Comparison of ENCODE assay signal across 11 mouse cellular contexts in the genomic region with DNA sequence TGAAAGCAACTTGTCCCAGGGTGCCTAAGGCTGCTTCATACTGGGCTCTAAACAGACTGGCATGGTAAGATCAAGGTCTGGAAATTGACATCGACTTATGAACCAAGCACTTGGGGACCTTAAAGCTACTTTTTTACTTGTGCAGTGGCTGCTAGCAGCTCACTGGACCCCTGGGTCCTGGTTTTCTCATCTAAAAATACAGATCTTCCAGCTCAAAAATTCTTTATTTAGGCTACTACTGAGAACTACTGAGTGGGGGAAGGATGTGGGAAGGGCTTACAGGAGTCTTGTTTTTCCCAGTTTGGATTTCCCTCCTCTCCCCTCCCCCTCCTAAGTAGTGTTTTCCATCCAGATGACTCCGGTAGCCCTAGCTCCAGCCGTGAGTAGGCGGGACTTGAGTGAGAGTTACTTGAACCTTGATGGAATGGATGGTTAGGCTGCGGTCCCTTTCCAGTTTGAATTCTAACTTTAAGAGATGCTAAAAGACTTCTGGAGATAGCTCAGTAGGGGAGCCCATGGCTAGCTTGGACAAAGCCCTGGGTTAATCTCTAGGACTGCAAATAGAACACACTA. TPM values are rescaled to one million over a fixed set of nuclear protein-coding genes. Genes with fewer than 3 reads are reported as not detected.
A peak's percentile ranks its signal among the peaks of the same experiment; 100 is the strongest.
DNase-seq lines count a peak whose midpoint lies in the region; ATAC-seq and TF ChIP-seq lines count a peak whose summit lies in the region.
"Had no signal": no experiment of that assay in that cellular context is flagged by ENCODE, and none has a peak within 500 bp of the region (broad histone marks: within the 10 kb centered on the region; RNA-seq: fewer than 3 reads in every experiment).

No protein-coding gene starts in this region.

- peaks cover 5% of the 10 kb centered on the region; the same call in 1 of the 2 replicates for H3K36me3 ChIP-seq in heart, adult 2 months (ENCODE audit: control insufficient read depth, insufficient read depth, low read length)
- no peaks in the 10 kb centered on the region for H3K36me3 ChIP-seq in midbrain, embryonic 14.5 days (ENCODE audit: control insufficient read depth, insufficient read depth, low read length)
- H3K36me3 ChIP-seq in midbrain, embryonic 15.5 days (replicated peaks) = no peaks in the 10 kb centered on the region
- no peaks in the 10 kb centered on the region for H3K36me3 ChIP-seq in kidney, embryonic 15.5 days
- H3K36me3 ChIP-seq: embryonic facial prominence, embryonic 15.5 days; limb, embryonic 15.5 days had no signal

- no peak overlapping the region for H3K9ac ChIP-seq in heart, adult 2 months (ENCODE audit: low read depth, low read length)
- no peak overlapping the region for H3K9ac ChIP-seq in midbrain, embryonic 14.5 days (replicated peaks; ENCODE audit: low read length)
- H3K9ac ChIP-seq in midbrain, embryonic 15.5 days = no peak overlapping the region
- no peak overlapping the region for H3K9ac ChIP-seq in kidney, embryonic 15.5 days
- H3K9ac ChIP-seq: embryonic facial prominence, embryonic 15.5 days; limb, embryonic 15.5 days had no signal

- peaks cover 1% of the 10 kb centered on the region; the same call in 1 of the 2 replicates for H3K79me2 ChIP-seq in heart, adult 2 months (replicated peaks; ENCODE audit: control insufficient read depth, insufficient read depth, low read length)

- TF ChIP-seq POLR2A in heart, adult 2 months (IDR thresholded peaks at IDR 0.05; ENCODE audit: insufficient read depth, low read depth, low read length) = no peak

- intact Hi-C loops in heart, adult 2 months (cut with DNase I) = no loop called here
- intact Hi-C loops in heart, postnatal 14 days (cut with DNase I) = no loop called here

- peak in 1 of 2 experiments; percentile 14 for DNase-seq in heart, adult 2 months
- DNase-seq in heart, postnatal 14 days = no peak
- peak; percentile 10 for DNase-seq in midbrain, embryonic 14.5 days
- DNase-seq in yolk sac, embryonic 10.5 days (ENCODE audit: low spot score) = peak; percentile 46
- DNase-seq in right cerebral cortex, postnatal 14 days = no peak
- no peak for DNase-seq in adrenal gland, postnatal 36 days
- DNase-seq: adrenal gland, adult 8-10 months had no signal

- TF ChIP-seq EP300 in heart, adult 2 months (IDR thresholded peaks at IDR 0.05; ENCODE audit: insufficient read depth, low read depth, low read length) = no peak

- peaks cover 18% of the 10 kb centered on the region for H3K4me1 ChIP-seq in heart, adult 2 months (ENCODE audit: control insufficient read depth, insufficient read depth, low read length)
- H3K4me1 ChIP-seq in midbrain, embryonic 14.5 days (ENCODE audit: control insufficient read depth, insufficient read depth, low read length) = no peaks in the 10 kb centered on the region
- H3K4me1 ChIP-seq in midbrain, embryonic 15.5 days = no peaks in the 10 kb centered on the region
- peaks cover 54% of the 10 kb centered on the region for H3K4me1 ChIP-seq in kidney, embryonic 15.5 days

- no peak overlapping the region for H3K4me2 ChIP-seq in midbrain, embryonic 14.5 days (ENCODE audit: low read length)
- no peak overlapping the region for H3K4me2 ChIP-seq in midbrain, embryonic 15.5 days
- H3K4me2 ChIP-seq in kidney, embryonic 15.5 days = peak overlapping the region; percentile 41; the same call in 1 of the 2 replicates
- H3K4me2 ChIP-seq: embryonic facial prominence, embryonic 15.5 days; limb, embryonic 15.5 days had no signal

- no peak overlapping the region for H3K4me3 ChIP-seq in heart, adult 2 months
- no peak overlapping the region for H3K4me3 ChIP-seq in midbrain, embryonic 14.5 days (replicated peaks; ENCODE audit: low read depth, low read length)
- no peak overlapping the region for H3K4me3 ChIP-seq in midbrain, embryonic 15.5 days
- H3K4me3 ChIP-seq in kidney, embryonic 15.5 days (replicated peaks) = no peak overlapping the region
- H3K4me3 ChIP-seq: embryonic facial prominence, embryonic 15.5 days; limb, embryonic 15.5 days had no signal

- TF ChIP-seq CTCF in heart, adult 2 months (IDR thresholded peaks at IDR 0.05) = no peak

- 13% methylated on average over 5 of the region's 5 CpGs for WGBS in heart, adult 2 months
- WGBS in midbrain, embryonic 14.5 days = 10% methylated on average over 5 of the region's 5 CpGs
- WGBS in midbrain, embryonic 15.5 days = 4% methylated on average over 5 of the region's 5 CpGs
- WGBS in kidney, embryonic 15.5 days = 5% methylated on average over 5 of the region's 5 CpGs

- H3K27me3 ChIP-seq in heart, adult 2 months (ENCODE audit: control insufficient read depth, insufficient read depth, low read length) = no peaks in the 10 kb centered on the region
- no peaks in the 10 kb centered on the region for H3K27me3 ChIP-seq in midbrain, embryonic 14.5 days (ENCODE audit: control insufficient read depth, insufficient read depth, low read length)
- H3K27me3 ChIP-seq in midbrain, embryonic 15.5 days (replicated peaks) = no peaks in the 10 kb centered on the region
- no peaks in the 10 kb centered on the region for H3K27me3 ChIP-seq in kidney, embryonic 15.5 days
- H3K27me3 ChIP-seq: embryonic facial prominence, embryonic 15.5 days; limb, embryonic 15.5 days had no signal

- peak overlapping the region; percentile 45; the same call in 1 of the 2 replicates for H3K27ac ChIP-seq in heart, adult 2 months
- no peak overlapping the region for H3K27ac ChIP-seq in midbrain, embryonic 14.5 days (replicated peaks; ENCODE audit: low read depth, low read length)
- H3K27ac ChIP-seq in midbrain, embryonic 15.5 days = no peak overlapping the region
- H3K27ac ChIP-seq in kidney, embryonic 15.5 days = peak overlapping the region; percentile 39
- H3K27ac ChIP-seq: embryonic facial prominence, embryonic 15.5 days; limb, embryonic 15.5 days had no signal

- H3K9me3 ChIP-seq in midbrain, embryonic 14.5 days (ENCODE audit: control insufficient read depth, low read length) = no peaks in the 10 kb centered on the region
- H3K9me3 ChIP-seq in midbrain, embryonic 15.5 days = no peaks in the 10 kb centered on the region
- H3K9me3 ChIP-seq in kidney, embryonic 15.5 days (replicated peaks) = no peaks in the 10 kb centered on the region
- H3K9me3 ChIP-seq: embryonic facial prominence, embryonic 15.5 days; limb, embryonic 15.5 days had no signal

- no peak for ATAC-seq in midbrain, embryonic 14.5 days (ENCODE audit: low FRiP score, low TSS enrichment)
- ATAC-seq in midbrain, embryonic 15.5 days (replicated peaks) = no peak
- peak; percentile 63 for ATAC-seq in kidney, embryonic 15.5 days (replicated peaks; ENCODE audit: low FRiP score)

RNA-seq across cellular contexts. Expression of a gene that starts 11.5 kb away (rescaled TPM):
- 10 to 100 TPM; 29.4 to 32.5 TPM for total RNA-seq in heart, adult 2 months (2021)
- polyA plus RNA-seq in heart, adult 2 months (2012; rRNA removed) = 102 and 105 TPM in 2 replicates
- 10 to 100 TPM; 39.1 to 40.7 TPM for total RNA-seq in heart, postnatal 14 days (2021)
- 2.4 and 3.5 TPM in 2 replicates for polyA plus RNA-seq in midbrain, embryonic 14.5 days (2014; fragmentation: Nextera tagmentation; extraction: Ambion mirVana)
- 3.6 and 3.8 TPM in 2 replicates for polyA plus RNA-seq in midbrain, embryonic 15.5 days (2015; fragmentation: Nextera tagmentation; extraction: Ambion mirVana)
- 29.8 and 30.3 TPM in 2 replicates for polyA plus RNA-seq in kidney, embryonic 15.5 days (2015; fragmentation: Nextera tagmentation; extraction: Ambion mirVana)
- total RNA-seq in adrenal gland, postnatal 36 days (2021) = 10 to 100 TPM; 51.1 to 67.3 TPM

RNA-seq across cellular contexts. Expression of a gene that starts 26.9 kb away (rescaled TPM):
- total RNA-seq in heart, adult 2 months (2021) = 100 to 1,000 TPM; 202 to 218 TPM
- polyA plus RNA-seq in heart, adult 2 months (2012; rRNA removed) = 154 and 242 TPM in 2 replicates
- total RNA-seq in heart, postnatal 14 days (2021) = 100 to 1,000 TPM; 265 to 267 TPM
- 258 and 300 TPM in 2 replicates for polyA plus RNA-seq in midbrain, embryonic 14.5 days (2014; fragmentation: Nextera tagmentation; extraction: Ambion mirVana)
- polyA plus RNA-seq in midbrain, embryonic 15.5 days (2015; fragmentation: Nextera tagmentation; extraction: Ambion mirVana) = 401 and 421 TPM in 2 replicates
- 299 and 308 TPM in 2 replicates for polyA plus RNA-seq in kidney, embryonic 15.5 days (2015; fragmentation: Nextera tagmentation; extraction: Ambion mirVana)
- 100 to 1,000 TPM; 128 to 130 TPM for total RNA-seq in adrenal gland, postnatal 36 days (2021)

RNA-seq across cellular contexts. Expression of a gene that starts 54.0 kb away (rescaled TPM):
- total RNA-seq in heart, adult 2 months (2021) = not detected
- 0.18 and 0.23 TPM in 2 replicates for polyA plus RNA-seq in heart, adult 2 months (2012; rRNA removed)
- 1 to 10 TPM in 1 of 2 experiments, under 1 TPM in 1; 0.79 to 1.3 TPM for total RNA-seq in heart, postnatal 14 days (2021)
- polyA plus RNA-seq in midbrain, embryonic 14.5 days (2014; fragmentation: Nextera tagmentation; extraction: Ambion mirVana) = 1.5 and 2.6 TPM in 2 replicates
- polyA plus RNA-seq in midbrain, embryonic 15.5 days (2015; fragmentation: Nextera tagmentation; extraction: Ambion mirVana) = 2.3 and 2.7 TPM in 2 replicates
- 12.7 and 17.5 TPM in 2 replicates for polyA plus RNA-seq in kidney, embryonic 15.5 days (2015; fragmentation: Nextera tagmentation; extraction: Ambion mirVana)
- total RNA-seq in adrenal gland, postnatal 36 days (2021) = under 1 TPM; 0.46 to 0.92 TPM

Comparison
In these comparisons a context has a peak if more than half of its experiments do, and no peak if none do; other contexts are left out.
1. DNase-seq: peak in midbrain, embryonic 14.5 days (single experiment) and yolk sac, embryonic 10.5 days (single experiment); none in heart, postnatal 14 days (0 of 2), right cerebral cortex, postnatal 14 days (single experiment) and adrenal gland, postnatal 36 days (0 of 2).
2. H3K27ac ChIP-seq: peak in heart, adult 2 months (single experiment) and kidney, embryonic 15.5 days (single experiment); none in midbrain, embryonic 14.5 days (single experiment) and midbrain, embryonic 15.5 days (single experiment).